Mouse (Mus musculus): ENCODE data around the gene Tial1.

GRCm38 (mm10) chr7:128403988-128404387 lies 57.5 kb downstream of the Tial1 start:
- no peak for TF ChIP-seq NELFE (IDR thresholded peaks at IDR 0.05; ENCODE audit: low read depth, low read length)
- TF ChIP-seq RCOR1 (IDR thresholded peaks at IDR 0.05; ENCODE audit: low read depth, low read length), result no peak
- no peak for TF ChIP-seq USF1 (IDR thresholded peaks at IDR 0.05; ENCODE audit: low read depth, low read length)
- no peak for TF ChIP-seq EP300 (IDR thresholded peaks at IDR 0.05; ENCODE audit: low read depth in 1 of 2, low read length in 2 of 2)
- no peak for TF ChIP-seq POLR2AphosphoS5 (IDR thresholded peaks at IDR 0.05; ENCODE audit: borderline replicate concordance, low read depth, low read length)
- no peak for TF ChIP-seq POLR2A (IDR thresholded peaks at IDR 0.05; ENCODE audit: control insufficient read depth in 1 of 2, insufficient read depth in 1 of 2, low read depth in 1 of 2, low read length in 2 of 2, poor library complexity in 1 of 2)
- no peak for TF ChIP-seq ETS1 (IDR thresholded peaks at IDR 0.05; ENCODE audit: low read depth, low read length)
- TF ChIP-seq ZNF384 (IDR thresholded peaks at IDR 0.05; ENCODE audit: low read depth, low read length), result no peak
- no peak for TF ChIP-seq CTCF (IDR thresholded peaks at IDR 0.05 in 2 of 3, conservative IDR thresholded peaks at IDR 0.05 in 1 of 3; ENCODE audit: control insufficient read depth in 1 of 3, insufficient read depth in 1 of 3, low read depth in 2 of 3, low read length in 3 of 3, poor library complexity in 1 of 3, severe bottlenecking in 1 of 3)
- no peak for TF ChIP-seq NRF1 (IDR thresholded peaks at IDR 0.05; ENCODE audit: insufficient read depth, low read depth, low read length, poor library complexity, severe bottlenecking)
